Mouse (Mus musculus) urinary bladder, adult 18-20 months (tissue): Measurements from ENCODE around the gene Efcab7.

Experiments used
- DNase-seq, 2 experiments: peaks; one replicate each; pipeline ENCODE4 v3.0.0; 2022; ENCODE audit warnings: low spot score in 2 of 2, mixed read lengths in 2 of 2

The Efcab7 gene

DNA sequence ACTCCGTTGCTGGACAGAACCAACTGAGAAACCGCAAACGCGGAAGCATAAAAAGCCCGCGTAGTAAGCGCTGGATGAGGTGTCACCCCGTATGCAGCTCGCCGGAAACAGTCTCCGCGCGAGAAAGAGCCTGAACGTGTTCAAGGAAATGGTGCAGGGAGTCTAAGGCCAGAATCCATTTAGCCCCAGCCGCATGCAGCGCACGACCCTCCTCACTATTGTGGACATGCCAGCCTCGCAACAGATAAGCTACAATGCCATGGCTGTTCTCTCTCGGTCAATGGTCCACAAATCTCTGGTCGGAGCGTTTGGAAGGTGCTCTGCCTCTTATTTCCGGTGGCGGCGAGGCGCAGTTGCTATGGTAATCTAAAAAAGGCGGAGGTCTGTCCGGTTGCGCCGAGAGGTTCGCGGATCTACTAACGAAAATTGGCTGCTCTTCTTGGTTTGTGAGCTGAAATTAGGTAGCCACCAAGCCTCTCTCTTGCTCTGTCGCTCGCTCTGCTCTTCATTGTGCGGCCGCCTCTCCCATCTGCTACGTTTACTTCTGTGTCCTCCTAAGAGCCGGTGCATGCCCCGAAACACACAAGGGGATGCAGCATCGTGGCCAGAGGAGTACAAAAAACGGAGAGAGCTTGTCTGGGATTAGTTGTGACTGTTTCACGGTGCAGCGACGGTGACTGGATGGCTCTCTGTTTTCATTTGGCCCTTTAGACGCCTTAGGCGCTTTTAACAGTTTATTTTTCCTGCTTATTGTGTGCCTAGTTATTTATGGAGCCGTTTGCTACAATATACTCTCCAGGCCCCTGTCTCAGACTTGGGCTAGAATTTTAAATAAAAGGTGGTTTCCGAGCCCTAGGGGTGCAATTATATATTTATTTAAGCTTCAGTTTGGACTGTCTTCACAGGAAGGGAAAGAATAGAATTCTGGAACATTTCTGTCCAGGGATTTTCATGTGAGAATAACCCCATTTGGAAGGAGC, at the start of gene Efcab7:
Gene Efcab7, plus strand, starts transcription at position 105 of the 980 bp plus-strand sequence.
- peak; percentile 74 to 84 for DNase-seq

DNA sequence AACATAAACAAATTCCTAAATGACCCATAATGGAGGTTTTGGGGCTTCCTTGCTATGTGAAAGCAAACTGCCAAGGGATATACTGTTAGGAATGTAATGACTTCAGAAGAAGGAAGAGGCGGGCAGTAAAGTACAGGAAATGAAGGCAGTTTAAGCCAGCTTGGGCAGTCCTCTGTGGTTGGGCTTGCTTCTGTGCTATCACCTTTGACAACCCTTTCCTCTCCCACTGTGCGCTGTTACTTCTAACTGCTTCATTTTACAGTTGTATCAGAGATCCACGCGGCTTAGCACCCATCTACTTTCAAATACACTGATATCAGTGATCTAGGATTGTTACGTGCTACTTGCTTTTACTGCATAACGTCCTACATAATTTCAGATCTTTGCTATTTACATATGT, 36.6 kb upstream of the Efcab7 start:
- DNase-seq: no peak

DNA sequence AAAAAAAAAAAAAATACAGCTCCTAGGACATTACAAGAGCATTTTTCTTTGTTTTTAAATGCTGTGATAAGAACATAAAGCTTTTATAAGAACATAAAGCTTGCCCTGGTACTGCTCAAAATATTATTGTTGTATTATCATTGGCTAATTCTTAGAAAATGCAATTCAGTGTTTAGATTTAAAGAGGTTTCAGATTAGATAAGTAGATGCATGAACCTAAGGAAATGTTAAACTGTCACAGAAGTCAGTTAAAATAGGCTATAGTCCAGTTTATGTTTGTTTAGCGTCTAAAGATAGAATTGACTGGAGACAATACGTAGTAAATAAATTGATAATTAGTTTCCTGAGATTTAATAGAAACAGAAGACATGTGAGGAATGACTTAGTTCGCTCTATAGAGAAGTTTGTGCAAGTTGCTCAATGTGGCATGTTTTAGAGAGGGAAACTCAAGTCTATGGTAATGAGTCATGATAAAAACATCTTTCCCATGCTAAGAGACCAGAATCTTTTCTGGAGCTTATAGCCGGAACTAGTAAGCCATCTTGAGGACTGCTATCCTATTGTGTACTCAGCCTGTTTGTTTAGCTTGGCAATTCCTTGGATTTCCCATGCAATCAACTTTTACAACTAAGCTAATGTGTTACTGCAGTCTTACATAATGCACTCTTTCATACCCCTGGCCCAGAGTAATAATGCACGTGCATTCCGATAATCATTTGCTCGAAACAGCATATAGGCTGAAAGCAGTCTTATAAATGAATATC, 12.1 kb upstream of the Efcab7 start:
- no peak for DNase-seq

DNA sequence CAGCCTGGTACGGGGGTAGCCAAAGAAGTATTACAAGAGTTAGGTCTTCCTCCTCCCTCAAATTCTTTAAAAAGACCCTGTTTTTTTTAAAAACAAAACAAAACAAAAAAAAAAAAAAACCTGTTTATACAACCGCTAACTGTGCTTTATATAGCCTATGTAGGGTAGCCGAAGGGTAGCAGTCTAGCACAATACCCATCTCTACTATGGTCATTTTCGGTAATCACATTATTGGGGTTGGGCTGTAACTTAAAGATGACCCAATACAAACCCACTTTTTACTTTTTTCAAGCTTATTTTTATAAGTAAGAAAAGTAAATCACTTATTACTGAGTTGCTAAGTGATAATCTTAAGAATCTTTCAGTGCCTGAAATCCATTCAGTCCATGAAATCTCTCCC, 661 bp upstream of the Efcab7 start:
- no peak for DNase-seq

DNA sequence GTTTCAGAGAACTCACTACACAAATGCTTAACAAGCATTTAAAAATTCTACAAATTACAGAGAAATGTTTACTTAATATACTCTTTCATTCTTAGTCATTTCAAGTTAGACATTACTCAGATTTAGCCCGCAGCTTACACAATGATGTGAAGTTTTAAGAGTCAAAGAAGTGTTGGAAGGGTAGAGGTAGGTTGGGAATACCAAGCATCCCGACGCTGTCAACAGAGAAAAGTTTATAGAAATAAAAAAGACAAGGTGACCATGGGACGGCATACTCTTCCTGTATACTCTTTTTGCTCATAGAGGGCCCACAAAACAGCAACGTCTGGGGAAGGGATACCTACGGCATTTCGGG, 282 bp upstream of the Efcab7 start:
- no peak for DNase-seq

DNA sequence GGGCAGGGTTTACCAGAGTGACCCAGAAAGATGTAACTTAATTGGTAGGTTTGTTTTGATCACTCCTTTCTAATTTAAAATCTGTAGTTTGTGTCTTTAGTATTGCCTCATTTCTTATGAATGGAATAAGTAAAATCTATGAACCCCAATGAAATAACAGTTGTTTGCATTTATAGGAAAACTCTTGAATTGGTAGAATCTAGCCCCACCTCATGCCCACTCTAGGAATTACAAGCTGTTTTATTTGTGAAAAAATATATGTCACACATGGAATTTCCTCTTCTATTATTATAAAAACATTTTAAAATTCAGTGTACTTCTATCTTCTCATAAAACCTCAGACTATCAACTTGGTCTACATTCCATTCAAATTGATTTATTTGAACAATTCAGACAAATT, 52.9 kb downstream of the Efcab7 start:
- no peak for DNase-seq

DNA sequence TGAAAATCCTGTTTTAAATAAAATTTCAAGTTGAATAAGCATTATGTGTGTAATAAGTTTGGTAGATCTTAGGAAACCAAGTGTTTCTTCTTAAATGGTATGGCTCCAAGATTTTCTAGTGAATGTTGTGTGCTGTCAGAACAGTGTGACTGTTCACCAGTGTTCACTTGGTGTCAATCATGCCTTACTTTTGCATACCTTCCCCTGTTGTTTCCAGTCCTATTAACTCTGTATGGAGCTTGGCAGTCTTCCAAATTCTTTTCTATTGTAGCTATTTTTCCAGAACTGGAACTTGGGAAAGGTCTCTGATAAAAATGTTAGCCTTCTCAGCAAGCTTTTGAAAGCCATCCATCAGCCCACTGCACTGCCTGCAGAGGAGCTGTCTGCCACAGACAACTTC, 53.4 kb downstream of the Efcab7 start:
- no peak for DNase-seq

DNA sequence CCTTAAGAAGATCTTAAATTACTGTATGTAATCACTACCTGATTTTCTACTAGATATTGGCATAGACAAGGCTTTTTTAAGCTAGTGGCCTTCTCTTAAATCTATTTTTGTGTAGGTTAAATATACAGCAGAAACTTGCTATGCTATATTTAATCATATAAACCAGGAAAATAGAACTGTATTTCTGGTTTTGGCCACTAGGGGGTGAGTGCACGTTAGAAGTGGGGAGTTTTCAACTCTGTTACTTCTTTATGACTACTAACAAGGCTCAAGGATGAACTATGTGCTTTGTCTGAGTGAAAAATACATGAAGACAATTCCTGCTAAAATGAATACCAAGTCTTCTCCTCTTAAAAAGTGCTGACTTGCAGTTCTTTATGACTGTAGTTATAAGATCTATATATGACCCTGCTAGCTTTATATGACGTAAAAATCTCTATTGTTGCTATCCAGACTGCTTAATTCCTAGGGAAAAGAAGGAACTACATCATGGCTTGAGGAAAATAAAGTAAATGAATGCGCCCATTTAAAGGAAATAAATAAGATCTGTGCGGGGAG, 85.0 kb downstream of the Efcab7 start:
- DNase-seq: no peak

DNA sequence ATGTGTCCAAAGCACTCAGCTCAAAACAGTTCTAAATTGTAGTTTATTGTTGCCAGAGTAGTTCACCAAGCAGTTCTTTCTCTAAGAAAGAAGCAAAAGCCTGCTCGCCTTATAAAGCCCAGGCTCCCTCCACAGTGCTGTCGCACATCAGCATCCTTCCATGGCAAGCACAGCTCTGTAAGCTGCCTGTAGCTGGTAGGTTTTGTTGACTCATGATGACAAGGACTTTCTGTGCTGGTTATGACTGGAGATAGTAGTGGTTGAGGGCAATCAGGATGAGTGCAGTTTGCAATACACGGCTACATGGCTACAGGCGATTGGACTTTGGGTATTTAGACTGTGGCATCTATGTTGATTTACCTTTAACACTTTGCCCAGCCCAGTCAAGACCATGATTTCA, 97.4 kb downstream of the Efcab7 start:
- no peak for DNase-seq

DNA sequence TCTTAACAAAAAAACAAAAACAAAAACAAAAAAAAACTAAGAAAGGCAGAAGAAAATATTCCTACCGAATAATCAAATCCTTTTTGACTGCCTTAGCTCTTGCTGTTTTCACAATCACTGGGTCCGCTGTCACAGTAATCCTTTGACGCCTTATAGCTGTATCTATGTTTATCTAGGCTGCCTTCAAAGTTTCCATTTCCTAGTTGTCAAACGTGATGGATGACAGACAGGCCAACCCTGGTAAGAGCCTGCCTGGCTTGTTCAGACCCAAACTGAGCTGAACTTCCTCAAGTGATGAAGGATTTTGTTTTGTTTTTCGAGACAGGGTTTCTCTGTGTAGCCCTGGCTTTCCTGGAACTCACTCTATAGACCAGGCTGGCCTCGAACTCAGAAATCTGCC, 99.5 kb downstream of the Efcab7 start:
- DNase-seq: no peak

DNA sequence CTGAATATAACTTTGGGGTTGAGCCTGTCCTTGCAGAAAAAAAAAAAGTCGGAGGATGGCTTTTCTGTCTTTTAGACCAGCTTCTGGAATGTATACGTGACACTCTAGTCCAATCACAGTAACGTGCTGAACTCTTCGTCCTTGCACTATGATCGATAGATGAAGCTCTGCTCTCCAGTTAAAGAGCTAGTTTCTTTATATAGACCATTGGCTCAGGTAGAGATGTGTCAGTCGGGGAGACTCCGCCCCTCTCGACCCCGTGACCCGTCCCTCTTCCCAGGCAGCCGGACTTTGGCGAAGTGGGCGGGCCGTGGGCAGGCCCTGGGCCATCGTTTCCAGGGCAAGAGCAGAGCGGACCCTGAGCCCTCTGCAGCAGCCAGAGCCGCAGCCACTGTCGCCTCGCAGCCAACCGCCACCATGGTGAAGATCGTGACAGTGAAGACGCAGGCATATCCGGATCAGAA, 100.2 kb downstream of the Efcab7 start, which contains the start of gene Pgm1:
Gene Pgm1, plus strand, starts transcription at position 266 of the 464 bp plus-strand sequence.
- DNase-seq: peak in 1 of 2 experiments; percentile 80

DNA sequence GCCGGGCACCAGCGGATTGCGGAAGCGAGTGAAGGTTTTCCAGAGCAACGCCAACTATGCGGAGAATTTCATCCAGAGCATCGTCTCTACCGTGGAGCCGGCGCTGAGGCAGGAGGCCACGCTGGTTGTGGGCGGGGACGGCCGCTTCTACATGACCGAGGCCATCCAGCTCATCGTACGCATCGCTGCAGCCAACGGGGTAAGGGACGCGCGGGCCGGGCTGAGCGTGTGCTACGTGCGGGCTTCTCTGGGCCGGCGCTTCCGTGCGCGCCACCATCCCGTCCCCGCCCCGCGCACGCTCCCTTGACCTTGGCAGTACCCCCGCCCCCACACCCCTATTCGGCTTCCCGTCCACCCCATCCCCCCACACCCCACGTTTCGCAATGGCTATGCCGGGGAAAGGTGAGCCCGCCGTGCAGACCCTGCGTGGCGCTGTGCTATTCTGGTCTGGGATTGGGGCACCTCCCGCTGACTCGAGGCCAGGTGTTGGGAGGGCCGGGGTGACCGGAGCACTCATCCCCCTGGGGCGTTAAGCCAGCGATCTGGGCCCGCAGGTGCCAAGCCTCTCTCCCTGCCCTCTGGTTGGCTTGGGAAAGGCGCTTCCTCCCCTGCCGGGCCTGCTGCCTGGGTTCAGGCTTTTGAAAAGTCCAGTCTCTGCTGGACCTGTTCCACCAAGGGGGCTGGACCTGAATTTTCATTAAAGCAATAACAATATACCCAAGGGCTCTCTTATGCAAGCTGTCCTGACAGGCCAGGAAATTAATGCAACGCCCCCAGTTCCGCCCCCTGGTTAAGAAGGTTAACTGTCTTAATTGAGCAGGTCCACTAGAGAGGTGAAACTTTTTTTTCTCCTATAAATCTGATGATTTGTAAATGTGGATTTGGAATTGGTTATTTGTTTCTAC, 100.9 kb downstream of the Efcab7 start, which contains the start of gene Itgb3bp:
Gene Itgb3bp, minus strand, starts transcription at position 201 of the 905 bp plus-strand sequence.
- DNase-seq: peak; percentile 62 to 83

DNA sequence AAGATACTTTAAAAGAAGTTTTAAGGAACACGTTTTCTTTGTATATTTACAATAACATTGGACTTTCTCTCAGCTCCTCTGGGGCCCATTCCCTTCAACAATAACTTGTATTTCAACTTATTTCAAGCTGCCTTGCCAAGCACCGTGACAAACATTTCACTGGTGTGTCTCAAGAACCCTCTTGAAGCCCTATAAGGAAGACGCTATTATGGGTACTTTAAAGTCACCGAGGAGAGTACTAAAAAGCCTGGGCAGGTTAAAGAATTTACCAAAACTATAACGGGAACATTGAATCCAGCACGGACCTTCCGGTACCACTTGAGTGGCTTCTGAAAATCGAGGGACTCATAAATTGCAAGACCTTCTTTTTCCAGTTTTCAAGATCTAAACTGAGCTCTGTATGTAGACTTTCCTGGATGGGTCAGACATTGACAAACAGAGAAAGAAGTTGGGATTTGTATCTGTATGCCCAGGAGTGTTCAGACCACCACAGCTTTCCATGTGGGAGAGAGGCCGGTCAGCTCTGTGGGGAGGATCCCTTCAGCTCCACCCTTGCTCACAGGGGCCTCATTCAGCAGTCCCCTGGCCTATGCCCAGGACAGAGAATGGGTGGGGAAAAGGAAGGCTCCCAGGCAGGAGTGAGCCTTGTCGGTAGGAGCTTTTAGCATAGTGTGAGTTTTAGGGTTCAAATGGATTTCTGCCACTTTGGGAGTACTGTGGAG, 101.7 kb downstream of the Efcab7 start:
- DNase-seq: no peak

DNA sequence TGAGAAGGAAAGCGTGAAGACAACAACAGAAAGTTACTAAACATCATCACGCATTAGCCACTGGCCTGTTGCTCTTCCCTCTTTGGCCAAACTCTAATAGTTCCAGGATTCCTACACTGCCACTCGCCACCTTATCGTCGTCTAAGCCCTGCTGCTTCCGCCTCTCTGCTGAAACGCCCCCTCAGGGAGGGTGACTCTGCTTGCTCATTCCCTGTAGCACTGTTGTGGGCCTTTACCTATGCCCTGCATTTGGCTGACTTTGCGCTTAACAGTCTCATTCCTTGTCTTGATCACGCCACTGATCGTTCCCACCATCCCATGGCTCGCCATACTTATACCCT, 102.2 kb downstream of the Efcab7 start:
- DNase-seq: no peak

DNA sequence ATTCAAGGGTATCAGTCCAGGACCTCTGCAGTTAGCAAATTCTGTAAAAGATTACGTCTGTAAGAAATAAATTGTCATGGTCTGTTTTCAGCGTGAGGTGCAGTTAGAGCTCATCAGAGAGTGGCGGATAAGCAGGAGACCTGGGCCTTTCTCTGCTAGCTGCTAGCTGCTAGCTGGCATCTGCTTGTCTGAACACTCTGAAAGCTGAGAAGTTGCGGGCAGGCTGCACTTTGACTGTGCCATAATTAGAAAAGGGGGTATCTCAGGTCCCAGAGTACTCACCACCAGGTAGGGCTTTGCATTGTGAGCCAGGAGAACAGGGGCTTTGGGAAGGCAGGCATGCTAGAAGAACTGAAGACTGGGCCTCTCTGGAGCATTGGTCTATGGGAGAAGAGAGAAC, 102.8 kb downstream of the Efcab7 start:
- no peak for DNase-seq

DNA sequence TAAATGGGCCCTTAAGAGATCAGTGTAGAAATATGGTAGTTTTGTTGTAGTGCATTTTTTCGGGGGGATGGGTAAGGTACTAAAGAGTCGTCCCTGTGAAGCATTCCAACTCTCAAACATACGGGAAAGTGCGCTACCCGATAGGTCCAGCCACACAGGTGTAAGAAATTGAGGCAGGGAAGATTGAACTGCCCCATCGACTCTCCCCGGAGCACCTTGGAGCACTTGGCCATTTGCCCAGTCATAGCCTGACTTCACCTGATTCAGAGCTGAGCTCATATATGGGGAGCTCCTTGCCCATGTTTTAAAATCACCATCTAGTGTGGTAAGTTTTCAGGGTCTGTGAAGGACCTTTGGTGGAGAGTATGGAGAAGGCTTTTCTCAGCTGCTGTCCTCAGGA, 105.9 kb downstream of the Efcab7 start:
- no peak for DNase-seq

DNA sequence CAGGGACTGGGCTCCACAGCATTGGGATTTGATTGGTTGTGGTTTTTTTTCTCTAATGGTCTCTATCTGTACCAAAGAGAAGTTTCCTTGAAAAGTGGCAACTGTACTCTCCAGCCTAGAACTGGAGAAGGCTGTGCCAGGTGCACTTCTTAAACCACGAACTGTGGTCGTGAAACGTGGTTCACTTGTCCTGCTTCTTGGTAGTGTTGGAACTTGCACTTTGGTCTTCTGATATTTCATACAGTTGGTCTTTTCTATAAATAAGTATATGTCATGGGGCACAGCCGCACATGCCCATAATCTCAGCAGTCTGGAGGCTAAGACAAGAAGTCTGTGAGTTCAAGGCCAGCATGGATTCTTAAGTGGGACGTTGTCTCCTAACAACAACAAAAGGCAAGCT, 107.3 kb downstream of the Efcab7 start:
- no peak for DNase-seq

DNA sequence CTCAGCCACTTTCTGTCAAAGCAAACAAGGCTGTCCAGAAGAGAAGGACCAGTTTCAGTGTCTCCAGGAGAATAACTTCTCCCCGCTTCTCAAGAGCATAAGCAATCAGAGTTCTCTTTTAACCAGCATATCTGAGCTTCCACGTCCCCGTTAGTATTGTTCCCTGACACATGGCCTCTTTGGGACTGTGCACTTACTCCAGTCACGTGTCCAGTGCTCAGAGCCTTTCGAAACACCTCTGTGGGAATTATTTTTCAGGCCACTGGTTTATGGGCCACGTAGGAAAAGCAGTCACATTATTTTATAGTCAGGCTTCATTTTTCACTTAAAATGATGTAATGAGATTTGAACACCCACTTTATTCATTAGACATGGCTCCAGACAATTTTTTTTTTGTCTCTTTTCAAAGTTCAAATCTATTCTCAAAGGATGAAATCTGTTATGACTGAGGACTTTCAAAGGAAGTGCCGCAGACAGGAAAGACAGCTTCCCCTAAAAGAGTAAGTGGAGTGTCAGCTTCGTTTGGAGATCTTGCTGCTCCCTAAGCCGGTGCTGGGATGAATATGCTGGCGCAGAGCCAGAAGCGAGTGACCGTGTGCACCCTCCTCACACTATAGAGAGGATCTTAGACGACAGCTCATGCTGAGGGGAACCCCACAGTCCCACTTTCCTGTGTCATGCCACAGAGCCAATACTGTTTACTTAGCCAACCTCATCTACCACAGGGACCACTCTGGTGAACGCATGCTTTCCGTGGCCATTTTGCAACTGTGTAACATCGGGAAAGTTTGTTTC, 110.9 kb downstream of the Efcab7 start:
- no peak for DNase-seq

DNA sequence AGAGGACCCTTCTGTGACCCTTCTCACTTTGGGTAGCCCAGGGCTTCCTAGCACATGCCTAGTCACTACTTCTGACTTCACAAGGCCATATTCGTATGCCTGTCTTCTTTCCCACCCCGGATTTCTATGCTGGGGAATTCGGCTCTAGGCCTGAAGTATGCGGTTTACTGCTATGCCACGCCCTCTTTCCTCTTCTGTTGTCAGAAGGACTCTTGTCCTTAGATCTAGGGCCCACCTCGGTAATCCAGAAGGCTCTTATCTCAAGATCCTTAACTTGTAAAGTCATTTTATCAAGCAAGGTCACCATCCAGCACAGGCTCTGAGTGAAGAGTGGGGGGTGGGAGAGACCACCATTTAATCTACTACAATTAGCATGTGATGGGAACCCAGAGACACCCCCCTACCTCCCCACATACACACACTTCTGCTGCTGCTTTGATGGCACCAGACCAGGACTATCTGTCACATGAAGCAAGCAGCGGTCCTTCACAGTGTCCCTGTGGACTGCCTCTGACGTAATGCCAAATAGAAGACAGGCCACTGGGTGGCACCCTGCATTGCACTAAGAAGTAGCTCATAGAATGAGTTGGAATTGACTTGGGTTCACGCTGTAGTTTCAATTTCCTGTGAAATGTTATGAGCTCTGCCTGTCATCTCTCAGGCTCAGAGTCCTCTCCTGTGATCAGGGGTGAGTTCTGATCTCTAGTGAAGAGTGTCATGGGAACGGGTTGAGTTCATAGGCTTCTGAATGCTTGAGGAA, 112.8 kb downstream of the Efcab7 start:
- DNase-seq: no peak
